ENCODE assay signal across 10 mouse cellular contexts in the genomic region with DNA sequence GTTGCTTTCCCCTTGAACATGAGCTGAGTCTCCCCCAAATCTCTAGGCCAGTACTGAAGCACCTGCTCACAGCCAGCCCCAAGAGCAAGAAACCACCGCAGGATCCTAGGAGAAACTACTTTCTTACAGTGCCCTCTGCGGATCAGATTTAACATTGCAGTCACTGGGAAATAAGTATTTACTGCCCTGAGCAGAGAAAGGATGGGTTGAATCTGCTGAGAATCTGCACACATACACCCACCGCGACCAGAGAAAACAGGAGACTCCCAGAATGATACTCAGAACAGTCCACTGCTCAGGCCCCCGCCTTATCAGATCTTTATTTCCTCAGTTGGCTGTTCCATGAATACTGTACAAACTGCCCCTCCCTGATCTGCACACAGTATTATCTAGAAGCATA. TPM values are rescaled to one million over a fixed set of nuclear protein-coding genes. Genes with fewer than 3 reads are reported as not detected.
DNase-seq lines count a peak whose midpoint lies in the region; ATAC-seq and TF ChIP-seq lines count a peak whose summit lies in the region.
"Had no signal": no experiment of that assay in that cellular context is flagged by ENCODE, and none has a peak within 500 bp of the region (broad histone marks: within the 10 kb centered on the region; RNA-seq: fewer than 3 reads in every experiment).

No protein-coding gene starts in this region.

- H3K27me3 ChIP-seq in heart, embryonic 11.5 days (ENCODE audit: control insufficient read depth, insufficient read depth, low read length) = 0 out of 2 replicates have a peak, but pooled peaks cover 3% of the 10 kb centered on the region
- H3K27me3 ChIP-seq in E14TG2a.4 (ENCODE audit: insufficient read depth, low read length) = peaks cover 9% of the 10 kb centered on the region; the same call in 1 of the 2 replicates
- H3K27me3 ChIP-seq in hindbrain, embryonic 14.5 days (ENCODE audit: control insufficient read depth, insufficient read depth, low read length) = no peaks in the 10 kb centered on the region; the same call in 1 of the 2 replicates

- WGBS in heart, embryonic 11.5 days (ENCODE audit: insufficient replicate concordance) = 22% methylated on average over 5 of the region's 5 CpGs
- WGBS in hindbrain, embryonic 14.5 days = 30% methylated on average over 5 of the region's 5 CpGs

- no peaks in the 10 kb centered on the region for H3K36me3 ChIP-seq in heart, embryonic 11.5 days (ENCODE audit: control insufficient read depth, insufficient read depth, low read length)
- no peaks in the 10 kb centered on the region for H3K36me3 ChIP-seq in E14TG2a.4 (ENCODE audit: insufficient read depth, low read length)
- no peaks in the 10 kb centered on the region for H3K36me3 ChIP-seq in hindbrain, embryonic 14.5 days (replicated peaks; ENCODE audit: control insufficient read depth, insufficient read depth)

- peak; percentile 14 for DNase-seq in heart, adult 11 months
- DNase-seq in cerebellum, adult 9-11 months = peak; percentile 12
- peak; percentile 84 for DNase-seq in hindbrain, embryonic 14.5 days (ENCODE audit: low spot score)
- DNase-seq in mesoderm, embryonic 11.5 days (ENCODE audit: low read depth, low spot score) = peak; percentile 49
- DNase-seq in urinary bladder, postnatal 4 days (ENCODE audit: low spot score in 2 of 2) = no peak
- no peak for DNase-seq in gastrocnemius, postnatal 4 days (ENCODE audit: low spot score in 2 of 2)

- no peak overlapping the region for H3K4me2 ChIP-seq in heart, embryonic 11.5 days
- H3K4me2 ChIP-seq in hindbrain, embryonic 14.5 days (replicated peaks) = no peak overlapping the region

- H3K9me3 ChIP-seq in heart, embryonic 11.5 days (replicated peaks; ENCODE audit: control insufficient read depth, low read length) = no peaks in the 10 kb centered on the region
- H3K9me3 ChIP-seq in E14TG2a.4 (ENCODE audit: low read length) = no peaks in the 10 kb centered on the region
- H3K9me3 ChIP-seq in hindbrain, embryonic 14.5 days (ENCODE audit: control insufficient read depth, low read length) = no peaks in the 10 kb centered on the region

- TF ChIP-seq CTCF in E14TG2a.4 (conservative IDR thresholded peaks at IDR 0.05; ENCODE audit: low read length) = peak; percentile 68

- no peaks in the 10 kb centered on the region for H3K4me1 ChIP-seq in heart, embryonic 11.5 days (ENCODE audit: control insufficient read depth, insufficient read depth, low read length)
- H3K4me1 ChIP-seq in E14TG2a.4 (replicated peaks; ENCODE audit: low read depth, low read length) = no peaks in the 10 kb centered on the region
- no peaks in the 10 kb centered on the region for H3K4me1 ChIP-seq in hindbrain, embryonic 14.5 days (replicated peaks; ENCODE audit: control insufficient read depth, insufficient read depth, low read length)

- H3K4me3 ChIP-seq in heart, embryonic 11.5 days (ENCODE audit: low read depth, low read length) = no peak overlapping the region
- H3K4me3 ChIP-seq in E14TG2a.4 (replicated peaks; ENCODE audit: low read length) = no peak overlapping the region
- no peak overlapping the region for H3K4me3 ChIP-seq in hindbrain, embryonic 14.5 days (replicated peaks; ENCODE audit: low read length)

- no peak for ATAC-seq in heart, embryonic 11.5 days (replicated peaks; ENCODE audit: insufficient number of reproducible peaks, low FRiP score, low TSS enrichment)
- peak; percentile 51; the same call in 1 of the 2 replicates for ATAC-seq in hindbrain, embryonic 14.5 days (ENCODE audit: low FRiP score)

- H3K9ac ChIP-seq in heart, embryonic 11.5 days (ENCODE audit: low read depth, low read length) = no peak overlapping the region
- no peak overlapping the region for H3K9ac ChIP-seq in hindbrain, embryonic 14.5 days

- no peak overlapping the region for H3K27ac ChIP-seq in heart, embryonic 11.5 days (ENCODE audit: low read depth, low read length)
- no peak overlapping the region for H3K27ac ChIP-seq in hindbrain, embryonic 14.5 days

RNA-seq across cellular contexts. Expression of gene Isx, which starts 19.5 kb away (rescaled TPM):
- polyA plus RNA-seq in heart, embryonic 11.5 days (2014; fragmentation: Nextera tagmentation; extraction: Ambion mirVana) = not detected in 2 replicates
- not detected in 2 replicates for polyA plus RNA-seq in hindbrain, embryonic 14.5 days (2014; fragmentation: Nextera tagmentation; extraction: Ambion mirVana)
- total RNA-seq in gastrocnemius, postnatal 4 days (2021) = not detected
- total RNA-seq: MEL had no signal
- polyA plus RNA-seq: lung, embryonic 16.5 days had no signal

Comparison
In these comparisons a context has a peak if more than half of its experiments do, and no peak if none do; other contexts are left out.
1. DNase-seq: peak in heart, adult 11 months (single experiment), cerebellum, adult 9-11 months (single experiment), hindbrain, embryonic 14.5 days (single experiment) and mesoderm, embryonic 11.5 days (single experiment); none in urinary bladder, postnatal 4 days (0 of 2) and gastrocnemius, postnatal 4 days (0 of 2).